Mouse (Mus musculus): ENCODE measurements around the gene Glipr1. TPM values are rescaled to one million over a fixed set of nuclear protein-coding genes. Genes with fewer than 3 reads are reported as not detected.

The Glipr1 gene
- polyA plus RNA-seq, 1 experiment from 2014 or later = 1.6 TPM

Other genes starting within 250 kb of the Glipr1 start
- 63.3 and 70.7 TPM in 2 replicates for gene Krr1, start 30.0 kb downstream of the Glipr1 start, polyA plus RNA-seq (2014; fragmentation: Nextera tagmentation; extraction: Ambion mirVana)
- not detected in 2 replicates for gene Glipr1l1, start 57.6 kb upstream of the Glipr1 start, polyA plus RNA-seq (2014; fragmentation: Nextera tagmentation; extraction: Ambion mirVana)
- not detected in 2 replicates for gene Glipr1l2, start 80.7 kb upstream of the Glipr1 start, polyA plus RNA-seq (2014; fragmentation: Nextera tagmentation; extraction: Ambion mirVana)
- gene Glipr1l3, start 157.7 kb upstream of the Glipr1 start, polyA plus RNA-seq (2014; fragmentation: Nextera tagmentation; extraction: Ambion mirVana) = not detected in 2 replicates
- 0.13 and 0.27 TPM in 2 replicates for gene Caps2, start 161.0 kb upstream of the Glipr1 start, polyA plus RNA-seq (2014; fragmentation: Nextera tagmentation; extraction: Ambion mirVana)

Measured in forebrain, embryonic 11.5 days (tissue).